Mouse (Mus musculus) embryonic facial prominence, embryonic 13.5 days (tissue): ENCODE data around the gene Itgb5. TPM values are rescaled to one million over a fixed set of nuclear protein-coding genes. Genes with fewer than 3 reads are reported as not detected.
A peak's percentile ranks its signal among the peaks of the same experiment; 100 is the strongest.

Source experiments
- ATAC-seq: fragments of 200-750 bp; cut with Nextera tagmentation; 2 replicates; pipeline ENCODE4 v1.8.0; 2017; ENCODE audit warnings: low read depth; ENCODE audit not compliant: insufficient number of reproducible peaks, insufficient read depth, low FRiP score, low TSS enrichment
- H3K27ac ChIP-seq: fragments of 300-500 bp; sonication (generic); 2 replicates; pipeline ENCODE4 v1.5.1; 2015; ENCODE audit warnings: moderate library complexity, mild to moderate bottlenecking, inconsistent platforms
- H3K27me3 ChIP-seq: fragments of 300-500 bp; sonication (generic); 2 replicates; pipeline ENCODE4 v1.6.1; 2015; ENCODE audit warnings: mild to moderate bottlenecking, inconsistent platforms
- H3K36me3 ChIP-seq: fragments of 300-500 bp; sonication (generic); 2 replicates; pipeline ENCODE4 v1.6.1; 2015; ENCODE audit warnings: mild to moderate bottlenecking, inconsistent platforms
- H3K4me1 ChIP-seq: fragments of 300-500 bp; sonication (generic); 2 replicates; pipeline ENCODE4 v1.6.1; 2015; ENCODE audit warnings: inconsistent platforms
- H3K4me2 ChIP-seq: fragments of 300-500 bp; sonication (generic); 2 replicates; pipeline ENCODE4 v1.6.1; 2015; ENCODE audit warnings: moderate library complexity, mild to moderate bottlenecking, inconsistent platforms
- H3K4me3 ChIP-seq: fragments of 300-500 bp; sonication (generic); 2 replicates; pipeline ENCODE4 v1.5.1; 2015; ENCODE audit warnings: mild to moderate bottlenecking, inconsistent platforms
- H3K9ac ChIP-seq: fragments of 300-500 bp; sonication (generic); 2 replicates; pipeline ENCODE4 v1.6.1; 2015; ENCODE audit warnings: mild to moderate bottlenecking, inconsistent platforms
- H3K9me3 ChIP-seq: fragments of 300-500 bp; sonication (generic); 2 replicates; pipeline ENCODE4 v1.6.1; 2016; ENCODE audit warnings: inconsistent platforms
- WGBS: fragments of 180-500 bp; shearing (Covaris S2); methylation state at CpG from one replicate; pipeline ENCODE4 v1.1.7; 2015; ENCODE audit warnings: mixed read lengths; 5-methylcytosine and 5-hydroxymethylcytosine counted together
- polyA plus RNA-seq: library from polyadenylated mRNA; unstranded; fragments of >200 nt; fragmentation: Nextera tagmentation; extraction: Ambion mirVana; gene quantifications from 2 replicates; pipeline ENCODE4 v1.2.1, GENCODE M21; 2015

Gene Itgb5
- polyA plus RNA-seq, 1 experiment from 2014 or later = 47.7 TPM

DNA sequence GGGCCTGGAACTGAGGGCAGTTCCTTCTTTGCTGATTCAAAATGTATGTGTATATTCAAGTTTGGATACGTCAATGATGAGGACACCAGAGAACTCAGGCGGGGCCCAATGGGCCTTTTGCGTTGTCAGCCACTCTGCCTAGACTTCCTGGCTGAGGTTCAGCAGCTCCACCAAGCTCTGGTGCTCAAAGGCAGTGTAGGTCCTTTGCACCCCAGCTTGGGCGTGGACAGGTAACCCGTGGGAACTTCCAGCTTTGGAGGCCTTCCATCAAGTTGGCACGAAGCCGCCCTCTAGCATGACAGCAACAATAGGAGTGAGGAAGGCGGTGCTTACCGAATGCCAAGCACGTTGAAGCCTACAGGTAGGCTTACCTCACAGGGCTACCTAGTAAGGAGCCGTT, 103.9 kb downstream of the Itgb5 start:
- Histone ChIP-seq H3K9ac (no peak overlapping the region), H3K27ac (peak overlapping the region; percentile 74), H3K4me1 (peaks cover 61% of the 10 kb centered on the region), H3K4me2 (no peak overlapping the region), H3K27me3 (no peaks in the 10 kb centered on the region), H3K4me3 (no peak overlapping the region), H3K9me3 (no peaks in the 10 kb centered on the region), H3K36me3 (peaks cover 25% of the 10 kb centered on the region)
- 88% methylated on average over 11 of the region's 11 CpGs for WGBS
- no peak for ATAC-seq

GRCm38 (mm10) chr16:33934701-33935406, 105.4 kb downstream of the Itgb5 start:
- peaks cover 68% of the 10 kb centered on the region for H3K4me1 ChIP-seq
- H3K27ac ChIP-seq = peak overlapping the region; percentile 74
- no peaks in the 10 kb centered on the region for H3K27me3 ChIP-seq
- H3K4me2 ChIP-seq = no peak overlapping the region
- peaks cover 23% of the 10 kb centered on the region for H3K36me3 ChIP-seq
- H3K9me3 ChIP-seq = no peaks in the 10 kb centered on the region
- no peak for ATAC-seq
- no peak overlapping the region for H3K4me3 ChIP-seq
- H3K9ac ChIP-seq = no peak overlapping the region
- 63% methylated on average over 5 of the region's 5 CpGs for WGBS

- WGBS = 95% methylated on average over 6 of the region's 6 CpGs
- H3K4me2 ChIP-seq = no peak overlapping the region
- no peaks in the 10 kb centered on the region for H3K9me3 ChIP-seq
- no peak overlapping the region for H3K9ac ChIP-seq
- H3K27me3 ChIP-seq = no peaks in the 10 kb centered on the region
- no peak overlapping the region for H3K4me3 ChIP-seq
- peaks cover 73% of the 10 kb centered on the region for H3K4me1 ChIP-seq
- H3K36me3 ChIP-seq = peaks cover 20% of the 10 kb centered on the region
- H3K27ac ChIP-seq = 0 out of 2 replicates have a peak overlapping the region, but pooled peaks have one; percentile 18
- no peak for ATAC-seq
These were observed 105.9 kb downstream of the Itgb5 start for GRCm38 (mm10) chr16:33935407-33935785.

DNA sequence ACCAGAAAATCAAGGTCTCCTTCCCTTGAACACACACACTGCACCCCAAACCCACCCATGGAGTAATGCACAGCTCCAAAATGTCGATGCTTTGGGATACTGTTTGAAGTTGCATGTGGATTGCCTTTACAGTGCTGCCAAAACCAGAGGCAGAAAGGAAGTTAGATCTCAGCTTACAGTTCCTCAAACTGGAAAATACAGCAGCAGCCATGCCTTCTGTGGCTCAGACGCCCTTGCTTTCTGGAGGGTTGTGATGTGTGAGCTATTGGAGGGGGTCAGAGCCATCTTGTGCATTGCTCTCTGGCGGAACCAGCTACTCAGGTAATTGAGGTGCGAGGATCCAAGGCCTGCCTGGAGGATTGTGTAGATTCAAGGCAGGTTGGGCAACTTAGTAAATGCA, 107.4 kb downstream of the Itgb5 start:
- H3K4me1 ChIP-seq = peaks cover 83% of the 10 kb centered on the region
- H3K9me3 ChIP-seq = no peaks in the 10 kb centered on the region
- no peaks in the 10 kb centered on the region for H3K27me3 ChIP-seq
- H3K4me2 ChIP-seq = no peak overlapping the region
- H3K4me3 ChIP-seq = no peak overlapping the region
- peak overlapping the region; percentile 40; the same call in 1 of the 2 replicates for H3K27ac ChIP-seq
- 63% methylated on average over 4 of the region's 4 CpGs for WGBS
- ATAC-seq = no peak
- H3K36me3 ChIP-seq = peaks cover 19% of the 10 kb centered on the region; the same call in 1 of the 2 replicates
- no peak overlapping the region for H3K9ac ChIP-seq

GRCm38 (mm10) chr16:33937567-33937966, 108.1 kb downstream of the Itgb5 start:
- no peak overlapping the region for H3K4me2 ChIP-seq
- H3K9ac ChIP-seq = no peak overlapping the region
- no peak for ATAC-seq
- no peaks in the 10 kb centered on the region for H3K27me3 ChIP-seq
- no peak overlapping the region for H3K4me3 ChIP-seq
- H3K9me3 ChIP-seq = no peaks in the 10 kb centered on the region
- H3K36me3 ChIP-seq = peaks cover 15% of the 10 kb centered on the region; the same call in 1 of the 2 replicates
- WGBS = 85% methylated on average over 8 of the region's 8 CpGs
- peaks cover 90% of the 10 kb centered on the region for H3K4me1 ChIP-seq
- no peak overlapping the region for H3K27ac ChIP-seq

GRCm38 (mm10) chr16:33938311-33939132, 109.1 kb downstream of the Itgb5 start:
- Histone ChIP-seq H3K27ac (peak overlapping the region; percentile 28; the same call in 1 of the 2 replicates), H3K9me3 (no peaks in the 10 kb centered on the region), H3K4me3 (no peak overlapping the region), H3K36me3 (peaks cover 10% of the 10 kb centered on the region), H3K4me2 (no peak overlapping the region), H3K27me3 (no peaks in the 10 kb centered on the region), H3K4me1 (peaks cover 90% of the 10 kb centered on the region), H3K9ac (no peak overlapping the region)
- no peak for ATAC-seq
- WGBS = 58% methylated on average over 12 of the region's 12 CpGs

GRCm38 (mm10) chr16:33939133-33939531, 109.7 kb downstream of the Itgb5 start:
- WGBS = 70% methylated on average over 2 of the region's 2 CpGs
- Histone ChIP-seq H3K27me3 (no peaks in the 10 kb centered on the region), H3K4me1 (peaks cover 89% of the 10 kb centered on the region), H3K4me2 (no peak overlapping the region), H3K4me3 (no peak overlapping the region), H3K36me3 (peaks cover 10% of the 10 kb centered on the region), H3K9me3 (no peaks in the 10 kb centered on the region), H3K9ac (no peak overlapping the region), H3K27ac (peak overlapping the region; percentile 28)
- ATAC-seq = no peak

GRCm38 (mm10) chr16:33939636-33940035, 110.2 kb downstream of the Itgb5 start:
- 39% methylated on average over 9 of the region's 9 CpGs for WGBS
- Histone ChIP-seq H3K9me3 (no peaks in the 10 kb centered on the region), H3K27ac (no peak overlapping the region; the same call in 1 of the 2 replicates)

DNA sequence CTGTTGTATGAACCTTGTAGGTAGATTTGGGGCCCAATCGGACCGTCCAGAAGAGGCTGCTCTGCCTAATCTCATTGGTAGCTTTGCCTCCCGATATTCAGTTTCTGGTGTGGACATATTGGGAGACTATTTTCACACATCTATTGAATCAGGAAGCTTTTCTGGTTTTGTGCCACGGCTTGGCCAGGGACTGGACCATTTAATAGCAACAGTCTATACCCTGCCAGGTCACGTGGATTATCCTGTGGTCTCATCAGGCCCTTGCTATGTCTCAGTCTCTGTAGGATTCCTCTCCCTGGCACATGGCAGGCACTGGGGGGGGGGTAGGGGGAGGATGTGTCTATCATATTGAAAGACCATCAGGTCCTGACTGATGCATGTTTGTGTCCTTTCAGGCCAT, 110.6 kb downstream of the Itgb5 start:
- H3K4me1 ChIP-seq = peaks cover 91% of the 10 kb centered on the region
- H3K4me2 ChIP-seq = no peak overlapping the region
- peaks cover 11% of the 10 kb centered on the region for H3K36me3 ChIP-seq
- 68% methylated on average over 5 of the region's 5 CpGs for WGBS
- no peak for ATAC-seq
- H3K27me3 ChIP-seq = no peaks in the 10 kb centered on the region
- H3K4me3 ChIP-seq = no peak overlapping the region
- peak overlapping the region; percentile 7; the same call in 1 of the 2 replicates for H3K27ac ChIP-seq
- no peaks in the 10 kb centered on the region for H3K9me3 ChIP-seq
- no peak overlapping the region for H3K9ac ChIP-seq

More at GRCm38 (mm10) chr16:33939636-33940035, 110.2 kb downstream of the Itgb5 start:
- Histone ChIP-seq H3K4me3 (no peak overlapping the region), H3K36me3 (peaks cover 9% of the 10 kb centered on the region), H3K4me2 (no peak overlapping the region), H3K27me3 (no peaks in the 10 kb centered on the region), H3K4me1 (peaks cover 89% of the 10 kb centered on the region), H3K9ac (no peak overlapping the region)
- no peak for ATAC-seq

GRCm38 (mm10) chr16:33941271-33941781, 111.9 kb downstream of the Itgb5 start:
- no peak for ATAC-seq
- WGBS = 37% methylated on average over 11 of the region's 11 CpGs

GRCm38 (mm10) chr16:33942341-33942740, 112.9 kb downstream of the Itgb5 start:
- Histone ChIP-seq H3K27ac (peak overlapping the region; percentile 52), H3K4me3 (no peak overlapping the region), H3K4me2 (0 out of 2 replicates have a peak overlapping the region, but pooled peaks have one; percentile 11), H3K27me3 (no peaks in the 10 kb centered on the region), H3K36me3 (peaks cover 26% of the 10 kb centered on the region), H3K9me3 (no peaks in the 10 kb centered on the region), H3K9ac (peak overlapping the region; percentile 33; the same call in 1 of the 2 replicates), H3K4me1 (peaks cover 90% of the 10 kb centered on the region)
- WGBS = 29% methylated on average over 11 of the region's 11 CpGs
- ATAC-seq = no peak

More at GRCm38 (mm10) chr16:33941271-33941781, 111.9 kb downstream of the Itgb5 start:
- H3K4me3 ChIP-seq = no peak overlapping the region
- peaks cover 92% of the 10 kb centered on the region for H3K4me1 ChIP-seq
- no peaks in the 10 kb centered on the region for H3K9me3 ChIP-seq
- H3K4me2 ChIP-seq = no peak overlapping the region
- H3K36me3 ChIP-seq = peaks cover 20% of the 10 kb centered on the region
- H3K9ac ChIP-seq = no peak overlapping the region
- H3K27me3 ChIP-seq = no peaks in the 10 kb centered on the region
- H3K27ac ChIP-seq = peak overlapping the region; percentile 57
